Mouse (Mus musculus) liver, embryonic 14.5 days (tissue): ENCODE data around the gene Masp2.

Experiments used
- CTCF ChIP-seq: IDR thresholded peaks from 2 replicates; pipeline ENCODE4 v1.5.1; 2016; ENCODE audit warnings: antibody characterized with exemption, low read depth, control low read depth
- EP300 ChIP-seq: IDR thresholded peaks from 2 replicates; pipeline ENCODE4 v1.6.1; 2016; ENCODE audit warnings: antibody characterized with exemption, low read depth

GRCm38 (mm10) chr4:148649309-148649708 lies 47.0 kb downstream of the Masp2 start:
- peak; percentile 63 for TF ChIP-seq CTCF
- TF ChIP-seq EP300: no peak
